Mouse (Mus musculus) liver, embryonic 16.5 days (tissue): ENCODE data around the gene Ipcef1. TPM values are rescaled to one million over a fixed set of nuclear protein-coding genes. Genes with fewer than 3 reads are reported as not detected.

Experiments
- ATAC-seq: fragments of 200-750 bp; cut with Nextera tagmentation; 2 replicates; pipeline ENCODE4 v1.8.0; 2017; ENCODE audit warnings: low read depth, mild to moderate bottlenecking, moderate number of reproducible peaks, moderate library complexity
- H3K27ac ChIP-seq: fragments of 300-500 bp; sonication (generic); 2 replicates; pipeline ENCODE4 v1.5.1; 2014; ENCODE audit warnings: mild to moderate bottlenecking, low read length
- H3K27me3 ChIP-seq: fragments of 300-500 bp; sonication (generic); 2 replicates; pipeline ENCODE4 v1.6.1; 2014; ENCODE audit warnings: low read depth, low read length, mixed read lengths; ENCODE audit not compliant: control insufficient read depth, insufficient read depth
- H3K36me3 ChIP-seq: fragments of 300-500 bp; sonication (generic); 2 replicates; pipeline ENCODE4 v1.6.1; 2014; ENCODE audit warnings: mild to moderate bottlenecking; ENCODE audit not compliant: control insufficient read depth, insufficient read depth
- H3K4me1 ChIP-seq: fragments of 300-500 bp; sonication (generic); 2 replicates; pipeline ENCODE4 v1.6.1; 2014; ENCODE audit warnings: low read depth, low read length, mixed read lengths; ENCODE audit not compliant: control insufficient read depth
- H3K4me2 ChIP-seq: fragments of 300-500 bp; sonication (generic); 2 replicates; pipeline ENCODE4 v1.6.1; 2014; ENCODE audit warnings: low read depth, low read length, mixed read lengths
- H3K4me3 ChIP-seq: fragments of 300-500 bp; sonication (generic); 2 replicates; pipeline ENCODE4 v1.5.1; 2014; ENCODE audit warnings: low read depth, mild to moderate bottlenecking, low read length
- H3K9ac ChIP-seq: fragments of 300-500 bp; sonication (generic); 2 replicates; pipeline ENCODE4 v1.6.1; 2014; ENCODE audit warnings: low read depth, low read length
- H3K9me3 ChIP-seq: fragments of 300-500 bp; sonication (generic); replicated peaks from 2 replicates; pipeline ENCODE4 v1.6.1; 2016; ENCODE audit warnings: low read length; ENCODE audit not compliant: control insufficient read depth
- WGBS: fragments of 180-500 bp; shearing (Covaris S2); extraction: QIAGEN DNeasy Blood & Tissue Kit; methylation state at CpG from one replicate; pipeline ENCODE4 v1.1.7; 2014; ENCODE audit not compliant: insufficient replicate concordance; 5-methylcytosine and 5-hydroxymethylcytosine counted together
- polyA plus RNA-seq: library from polyadenylated mRNA; unstranded; fragments of >200 nt; fragmentation: Nextera tagmentation; extraction: Ambion mirVana; gene quantifications from 2 replicates; pipeline ENCODE4 v1.2.1, GENCODE M21; 2015

Gene Ipcef1
- polyA plus RNA-seq, 1 experiment from 2014 or later: 0.97 TPM

DNA sequence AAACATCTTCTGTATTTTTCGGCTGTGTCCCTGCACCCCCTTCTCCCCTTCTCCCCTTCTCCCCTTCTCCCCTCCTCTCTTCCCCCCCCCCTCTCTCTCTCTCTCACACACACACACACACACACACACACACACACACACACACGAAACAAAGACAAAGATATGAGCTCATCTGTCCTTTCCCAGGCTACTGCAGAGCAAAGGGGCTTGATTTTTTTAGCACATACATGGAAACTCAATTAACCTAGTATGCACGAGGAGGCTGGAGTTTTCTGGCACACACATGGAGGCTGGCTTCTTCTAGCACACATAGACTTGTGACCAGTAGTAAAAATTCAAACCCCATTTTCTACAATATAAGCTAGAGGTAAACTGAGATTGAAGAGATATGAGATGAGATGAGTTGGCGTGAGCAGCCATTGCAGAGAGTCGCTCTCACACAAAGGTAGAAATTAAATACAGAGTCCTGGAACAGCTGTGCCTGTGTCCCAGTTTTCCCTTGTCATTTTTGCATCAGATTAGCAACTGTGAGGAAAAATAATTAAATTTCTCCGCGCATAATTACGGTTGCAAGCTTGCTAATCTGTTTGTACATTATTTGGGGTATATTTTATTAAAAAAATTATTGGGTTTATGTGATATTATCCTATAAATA is 84.6 kb downstream of the Ipcef1 start:
- no peak for ATAC-seq

DNA sequence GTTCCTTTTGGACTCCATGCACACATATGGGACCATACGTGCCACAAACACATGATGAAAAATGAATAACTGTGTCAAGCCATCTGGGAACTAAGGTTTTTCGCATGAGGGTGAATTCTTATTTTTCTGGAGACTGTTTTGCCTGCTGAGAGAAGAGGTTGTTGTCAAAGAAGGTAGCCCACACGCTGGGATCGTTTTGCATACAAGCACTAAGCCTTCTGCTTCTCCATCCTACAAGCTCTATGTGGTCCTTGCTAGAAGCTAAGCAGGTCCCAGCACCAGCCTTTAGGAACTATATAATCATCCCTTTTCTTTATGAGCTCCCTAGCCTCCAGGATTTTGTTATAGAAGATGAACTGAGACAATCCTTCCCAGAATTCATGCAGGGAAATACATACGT is 93.5 kb downstream of the Ipcef1 start:
- H3K27me3 ChIP-seq: no peaks in the 10 kb centered on the region
- ATAC-seq: no peak
- WGBS: 60% methylated on average over 5 of the region's 5 CpGs

More for the DNA sequence above, 84.6 kb downstream of the Ipcef1 start:
- no peak overlapping the region for H3K9ac ChIP-seq
- H3K4me2 ChIP-seq: no peak overlapping the region
- H3K9me3 ChIP-seq: no peaks in the 10 kb centered on the region
- H3K4me3 ChIP-seq: no peak overlapping the region
- H3K27me3 ChIP-seq: no peaks in the 10 kb centered on the region
- WGBS: 61% methylated on average over 8 of the region's 8 CpGs
- H3K36me3 ChIP-seq: no peaks in the 10 kb centered on the region
- no peak overlapping the region for H3K27ac ChIP-seq
- no peaks in the 10 kb centered on the region for H3K4me1 ChIP-seq

DNA sequence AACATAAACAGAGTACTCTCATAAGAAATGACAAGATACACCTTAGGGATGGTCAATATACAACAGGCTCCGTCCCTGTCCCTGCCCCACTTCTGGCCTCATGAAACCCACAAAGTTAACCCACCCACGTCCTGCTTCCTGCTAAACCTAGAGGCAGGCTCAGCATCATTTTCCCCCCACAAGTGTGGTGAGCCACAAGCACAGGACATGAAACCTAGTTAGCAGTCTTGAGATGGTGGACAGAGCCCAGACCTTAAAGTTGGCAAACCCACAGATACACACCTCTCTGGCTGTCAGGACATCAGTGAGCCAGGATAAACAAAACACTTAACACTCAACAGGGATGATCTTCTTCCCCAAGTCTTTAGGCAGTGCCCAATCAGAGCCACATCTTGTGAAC is 95.9 kb downstream of the Ipcef1 start:
- Histone ChIP-seq H3K4me1 (no peaks in the 10 kb centered on the region), H3K27me3 (no peaks in the 10 kb centered on the region), H3K36me3 (no peaks in the 10 kb centered on the region), H3K9me3 (no peaks in the 10 kb centered on the region), H3K4me3 (no peak overlapping the region), H3K4me2 (no peak overlapping the region), H3K27ac (no peak overlapping the region), H3K9ac (no peak overlapping the region)
- 34% methylated on average over 2 of the region's 2 CpGs for WGBS
- ATAC-seq: no peak

More for the DNA sequence above, 93.5 kb downstream of the Ipcef1 start:
- Histone ChIP-seq H3K9me3 (no peaks in the 10 kb centered on the region), H3K4me3 (no peak overlapping the region), H3K4me1 (no peaks in the 10 kb centered on the region), H3K9ac (no peak overlapping the region), H3K36me3 (no peaks in the 10 kb centered on the region), H3K27ac (no peak overlapping the region), H3K4me2 (no peak overlapping the region)

DNA sequence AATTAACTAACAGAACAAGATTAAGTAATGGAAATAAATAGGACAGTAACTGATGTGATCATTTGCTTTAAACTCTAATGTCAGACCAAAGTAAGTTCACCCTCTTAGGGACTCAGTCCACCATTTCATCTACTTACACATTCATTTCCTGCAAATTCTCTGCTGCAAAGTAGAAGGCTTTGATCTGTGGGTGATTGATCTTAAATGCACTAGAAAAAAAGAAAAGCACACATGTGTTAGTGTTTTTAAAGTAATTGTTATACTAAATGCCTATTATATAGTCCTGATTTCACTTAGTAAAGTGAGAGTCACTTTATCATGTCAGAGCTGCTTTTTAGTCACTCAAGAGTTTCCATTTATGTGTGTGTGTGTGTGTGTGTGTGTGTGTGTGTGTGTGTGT is 97.7 kb downstream of the Ipcef1 start:
- Histone ChIP-seq H3K9ac (no peak overlapping the region), H3K27ac (no peak overlapping the region), H3K27me3 (no peaks in the 10 kb centered on the region), H3K4me1 (no peaks in the 10 kb centered on the region), H3K36me3 (no peaks in the 10 kb centered on the region), H3K4me3 (no peak overlapping the region), H3K4me2 (no peak overlapping the region), H3K9me3 (no peaks in the 10 kb centered on the region)
- no peak for ATAC-seq

DNA sequence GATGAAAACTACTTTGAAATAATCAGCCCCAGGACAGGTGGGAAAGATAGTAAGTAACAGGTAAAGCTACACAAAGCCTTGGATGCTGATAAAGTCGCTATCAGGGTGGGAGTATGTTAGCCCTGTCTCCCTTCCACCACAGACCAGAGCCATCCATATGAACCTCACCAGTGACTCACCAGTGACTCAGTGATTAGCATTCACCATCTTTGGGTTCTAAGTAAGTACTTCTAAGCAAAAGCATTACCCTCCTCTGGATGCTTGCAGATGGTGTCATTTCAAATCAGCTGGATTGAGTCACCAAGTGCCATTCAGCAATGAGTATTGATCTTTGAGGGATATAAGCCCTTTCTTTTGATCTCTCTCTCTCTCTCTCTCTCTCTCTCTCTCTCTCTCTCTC is 99.2 kb downstream of the Ipcef1 start:
- whole genome bisulfite sequencing: 50% methylated on average over 1 of the region's 1 CpGs
- H3K4me1 ChIP-seq: no peaks in the 10 kb centered on the region
- no peak overlapping the region for H3K27ac ChIP-seq
- H3K4me3 ChIP-seq: no peak overlapping the region
- no peaks in the 10 kb centered on the region for H3K9me3 ChIP-seq
- no peak for ATAC-seq
- no peak overlapping the region for H3K4me2 ChIP-seq
- H3K36me3 ChIP-seq: no peaks in the 10 kb centered on the region
- H3K27me3 ChIP-seq: no peaks in the 10 kb centered on the region
- no peak overlapping the region for H3K9ac ChIP-seq

DNA sequence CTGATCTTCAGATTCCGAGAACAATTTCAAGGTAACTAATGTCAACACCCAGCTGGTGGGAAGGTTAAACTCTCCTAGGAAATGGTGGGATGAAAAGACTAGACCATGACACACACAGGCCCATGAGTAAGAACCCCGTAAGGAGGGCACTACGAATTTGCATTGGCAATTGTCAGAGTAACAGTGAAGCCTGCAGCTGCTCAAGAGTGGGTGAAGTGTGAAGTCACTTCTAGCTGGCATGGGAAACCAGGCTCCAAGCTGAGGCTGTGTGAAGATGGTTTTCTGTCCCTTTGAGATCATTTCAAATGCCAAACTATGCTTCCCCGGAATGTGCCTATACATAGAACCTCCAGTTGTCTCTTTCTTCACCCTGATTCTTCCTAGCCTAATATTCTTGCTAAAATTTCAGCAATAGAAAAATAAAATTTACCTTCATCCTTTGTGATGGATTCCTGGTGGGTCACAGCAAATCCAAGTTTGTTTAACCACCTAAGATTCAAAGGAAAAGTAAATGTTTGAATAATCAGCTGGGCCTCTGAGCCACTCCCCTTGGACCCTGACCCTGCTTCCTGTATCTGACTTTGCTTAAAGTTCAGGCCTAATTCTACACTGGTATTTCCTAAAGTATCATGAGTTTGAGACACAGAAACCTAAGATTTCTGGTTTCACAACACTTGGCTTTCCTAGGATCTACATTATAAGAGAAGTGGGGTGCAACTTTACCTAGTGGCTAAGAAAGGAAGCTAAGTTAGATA is 115.4 kb downstream of the Ipcef1 start:
- peak; percentile 58; the same call in 1 of the 2 replicates for ATAC-seq
- WGBS: 54% methylated on average over 4 of the region's 4 CpGs
- Histone ChIP-seq H3K27me3 (no peaks in the 10 kb centered on the region), H3K4me3 (0 out of 2 replicates have a peak overlapping the region, but pooled peaks have one; percentile 18), H3K4me2 (no peak overlapping the region), H3K9ac (no peak overlapping the region), H3K4me1 (no peaks in the 10 kb centered on the region), H3K9me3 (no peaks in the 10 kb centered on the region), H3K27ac (no peak overlapping the region), H3K36me3 (no peaks in the 10 kb centered on the region)

DNA sequence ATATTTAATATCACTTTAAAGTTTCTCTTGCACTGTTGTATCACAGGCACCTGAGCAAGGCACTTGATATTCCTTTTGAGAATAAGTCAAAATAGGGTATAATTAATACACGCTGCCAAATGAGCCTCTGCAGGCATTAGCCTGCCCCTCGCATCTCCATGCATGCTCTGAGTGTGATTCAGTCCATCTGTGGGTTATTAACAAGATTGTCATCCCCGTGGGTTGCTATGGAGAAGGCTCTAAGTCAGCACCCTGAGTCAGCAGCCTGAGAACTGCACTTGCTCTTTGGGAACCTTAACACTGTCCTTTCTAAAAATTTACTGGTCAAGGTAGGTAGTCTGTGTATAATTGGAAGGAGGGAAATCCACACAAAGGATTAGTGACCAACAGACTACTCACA is 117.5 kb downstream of the Ipcef1 start:
- ATAC-seq: no peak
- WGBS: 53% methylated on average over 3 of the region's 3 CpGs

DNA sequence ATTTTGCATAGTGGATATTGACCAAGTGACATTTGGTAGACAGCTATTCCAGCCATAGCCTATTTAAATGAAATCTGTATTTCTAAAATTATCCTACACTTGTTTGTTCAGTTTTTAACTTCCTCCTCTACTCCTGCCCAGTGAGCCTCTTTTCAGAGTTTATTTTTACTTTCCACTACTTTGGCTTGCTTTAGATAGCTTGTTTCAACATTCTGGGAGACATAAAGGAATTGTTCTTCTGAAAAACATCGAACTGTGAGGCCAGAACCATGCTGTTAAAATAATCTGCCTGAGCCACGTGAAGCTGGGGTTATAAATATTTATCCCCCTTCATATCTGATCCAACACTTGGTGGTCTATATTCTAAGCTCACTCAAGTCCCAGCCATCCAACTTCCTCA is 121.4 kb downstream of the Ipcef1 start:
- H3K4me1 ChIP-seq: no peaks in the 10 kb centered on the region
- WGBS: 28% methylated on average over 2 of the region's 2 CpGs
- H3K27ac ChIP-seq: no peak overlapping the region
- H3K9ac ChIP-seq: no peak overlapping the region
- H3K9me3 ChIP-seq: no peaks in the 10 kb centered on the region
- H3K4me2 ChIP-seq: no peak overlapping the region
- no peak overlapping the region for H3K4me3 ChIP-seq
- no peaks in the 10 kb centered on the region for H3K36me3 ChIP-seq
- H3K27me3 ChIP-seq: no peaks in the 10 kb centered on the region
- no peak for ATAC-seq

More for the DNA sequence above, 117.5 kb downstream of the Ipcef1 start:
- no peak overlapping the region for H3K4me3 ChIP-seq
- H3K4me2 ChIP-seq: no peak overlapping the region
- H3K9ac ChIP-seq: no peak overlapping the region
- no peaks in the 10 kb centered on the region for H3K27me3 ChIP-seq
- H3K9me3 ChIP-seq: no peaks in the 10 kb centered on the region
- no peaks in the 10 kb centered on the region for H3K36me3 ChIP-seq
- no peak overlapping the region for H3K27ac ChIP-seq
- no peaks in the 10 kb centered on the region for H3K4me1 ChIP-seq

DNA sequence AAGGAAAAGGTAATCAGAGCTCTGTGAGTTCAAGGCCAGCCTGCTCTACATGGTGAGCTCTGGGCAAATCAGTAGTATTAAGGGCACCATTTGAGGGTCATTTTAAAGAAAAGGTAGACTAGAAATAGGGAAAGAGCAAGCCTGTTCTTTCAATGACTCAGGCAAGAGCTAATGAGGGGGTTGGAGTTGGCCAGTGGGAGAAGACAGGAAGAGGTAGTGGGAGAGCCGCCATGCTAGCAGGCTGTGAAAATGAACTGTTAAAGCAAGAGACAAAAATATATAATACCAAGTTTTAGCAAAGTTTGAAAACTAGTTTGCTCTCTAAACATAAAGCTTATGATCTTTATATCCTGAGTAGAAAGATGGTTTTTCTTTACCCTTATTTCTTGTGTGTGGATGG is 121.9 kb downstream of the Ipcef1 start:
- no peaks in the 10 kb centered on the region for H3K9me3 ChIP-seq
- no peak overlapping the region for H3K27ac ChIP-seq
- H3K36me3 ChIP-seq: no peaks in the 10 kb centered on the region
- H3K27me3 ChIP-seq: no peaks in the 10 kb centered on the region
- WGBS: 53% methylated on average over 1 of the region's 1 CpGs
- ATAC-seq: no peak
- no peak overlapping the region for H3K4me2 ChIP-seq
- no peaks in the 10 kb centered on the region for H3K4me1 ChIP-seq
- no peak overlapping the region for H3K4me3 ChIP-seq
- H3K9ac ChIP-seq: no peak overlapping the region
